Comparison of ENCODE assay signal across 29 mouse cellular contexts in the genomic region with DNA sequence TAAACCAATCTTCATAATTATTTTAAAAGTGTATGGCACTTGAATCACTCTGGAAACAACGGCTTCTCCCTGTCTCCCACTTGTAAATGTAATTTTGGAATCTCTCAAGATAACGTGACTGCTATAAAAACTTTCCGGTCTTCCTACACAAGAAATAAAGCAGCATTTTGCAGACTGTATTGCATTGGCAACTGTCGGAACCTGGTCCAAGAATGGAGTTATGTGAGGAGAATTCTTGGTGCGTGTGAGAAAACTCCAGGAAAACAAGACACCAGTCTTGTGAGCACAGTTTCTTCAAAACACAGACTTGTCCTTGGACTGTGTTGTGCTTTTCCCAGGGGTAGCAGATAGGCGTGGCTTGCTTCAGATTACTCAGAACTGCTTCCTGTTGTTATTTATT.
A peak's percentile ranks its signal among the peaks of the same experiment; 100 is the strongest.
DNase-seq lines count a peak whose midpoint lies in the region; ATAC-seq and TF ChIP-seq lines count a peak whose summit lies in the region.
"Had no signal": no experiment of that assay in that cellular context is flagged by ENCODE, and none has a peak within 500 bp of the region (broad histone marks: within the 10 kb centered on the region; RNA-seq: fewer than 3 reads in every experiment).

No protein-coding gene starts in this region.

- H3K9me3 ChIP-seq in lung, postnatal 0 days (ENCODE audit: low read length), result no peaks in the 10 kb centered on the region
- H3K9me3 ChIP-seq: embryonic facial prominence, embryonic 13.5 days; embryonic facial prominence, embryonic 15.5 days; forebrain, embryonic 10.5 days; forebrain, embryonic 12.5 days had no signal

- H3K27me3 ChIP-seq in lung, postnatal 0 days (replicated peaks; ENCODE audit: insufficient read depth, low read length), result no peaks in the 10 kb centered on the region
- H3K27me3 ChIP-seq: CH12.LX; embryonic facial prominence, embryonic 13.5 days; embryonic facial prominence, embryonic 15.5 days; forebrain, embryonic 12.5 days; Patski had no signal

- no peak for TF ChIP-seq CTCF in lung, postnatal 0 days (IDR thresholded peaks at IDR 0.05)

- peak; percentile 1 for DNase-seq in left cerebral cortex, adult 11 months (ENCODE audit: low spot score)
- DNase-seq in left cerebral cortex, adult 18-20 months (ENCODE audit: low spot score in 2 of 2), result no peak
- peak; percentile 9 to 76 for DNase-seq in left cerebral cortex, postnatal 25 days (ENCODE audit: low spot score in 2 of 2)
- DNase-seq in left cerebral cortex, postnatal 4 days, result no peak
- peak; percentile 3 to 5 for DNase-seq in right cerebral cortex, adult 2 months (ENCODE audit: low spot score in 2 of 2)
- DNase-seq in right cerebral cortex, postnatal 4 days, result no peak
- no peak for DNase-seq in lung, postnatal 0 days (ENCODE audit: low spot score)
- DNase-seq: adrenal gland, adult 8-10 months; adrenal gland, postnatal 14 days; adrenal gland, postnatal 36 days; B cell, adult 2 months; cerebellum, adult 11 months; cerebellum, adult 18-20 months; cerebellum, adult 8-10 months; cerebellum, adult 9-11 months; cerebellum, postnatal 14 days; cerebellum, postnatal 36 days; embryo, embryonic 11 days had no signal

- no peak overlapping the region for H3K4me2 ChIP-seq in lung, postnatal 0 days (replicated peaks; ENCODE audit: low read depth, low read length)
- H3K4me2 ChIP-seq: embryonic facial prominence, embryonic 13.5 days; embryonic facial prominence, embryonic 15.5 days; forebrain, embryonic 12.5 days had no signal

- no peaks in the 10 kb centered on the region for H3K36me3 ChIP-seq in lung, postnatal 0 days (ENCODE audit: insufficient read depth, low read length)
- H3K36me3 ChIP-seq: embryonic facial prominence, embryonic 13.5 days; embryonic facial prominence, embryonic 15.5 days; forebrain, embryonic 10.5 days; forebrain, embryonic 12.5 days; G1E had no signal

- WGBS in lung, postnatal 0 days, result 85% methylated on average over 6 of the region's 6 CpGs

- H3K4me3 ChIP-seq in lung, postnatal 0 days (ENCODE audit: low read depth, low read length), result no peak overlapping the region
- H3K4me3 ChIP-seq: embryonic facial prominence, embryonic 13.5 days; embryonic facial prominence, embryonic 15.5 days; erythroblast, embryonic 14.5 days; forebrain, embryonic 10.5 days; forebrain, embryonic 12.5 days had no signal

- intact Hi-C loops in left cerebral cortex, postnatal 25 days (cut with DNase I), result no loop called here
- intact Hi-C loops in left cerebral cortex, postnatal 4 days (cut with DNase I), result no loop called here

- H3K4me1 ChIP-seq in lung, postnatal 0 days (ENCODE audit: insufficient read depth, low read depth, low read length), result no peaks in the 10 kb centered on the region
- H3K4me1 ChIP-seq: embryonic facial prominence, embryonic 13.5 days; embryonic facial prominence, embryonic 15.5 days; forebrain, embryonic 10.5 days; forebrain, embryonic 12.5 days had no signal

- no peak for TF ChIP-seq EP300 in lung, postnatal 0 days (IDR thresholded peaks at IDR 0.05)

- H3K27ac ChIP-seq in lung, postnatal 0 days (ENCODE audit: low read length), result no peak overlapping the region
- H3K27ac ChIP-seq: embryonic facial prominence, embryonic 13.5 days; embryonic facial prominence, embryonic 15.5 days; forebrain, embryonic 10.5 days; forebrain, embryonic 12.5 days had no signal

- ATAC-seq in lung, postnatal 0 days, result no peak
- ATAC-seq: activated CD4-positive, CD25-positive, alpha-beta regulatory T cell, adult 4 months; CD4-positive, CD25-positive, alpha-beta regulatory T cell, adult 4 months; forebrain, embryonic 14.5 days; Patski had no signal

- no peak overlapping the region for H3K9ac ChIP-seq in lung, postnatal 0 days (replicated peaks; ENCODE audit: low read depth)
- H3K9ac ChIP-seq: embryonic facial prominence, embryonic 13.5 days; embryonic facial prominence, embryonic 15.5 days; forebrain, embryonic 12.5 days had no signal

Comparison
In these comparisons a context has a peak if more than half of its experiments do, and no peak if none do; other contexts are left out.
1. DNase-seq: peak in left cerebral cortex, adult 11 months (single experiment), left cerebral cortex, postnatal 25 days (2 of 2) and right cerebral cortex, adult 2 months (2 of 2); none in left cerebral cortex, adult 18-20 months (0 of 2), left cerebral cortex, postnatal 4 days (single experiment), right cerebral cortex, postnatal 4 days (single experiment) and lung, postnatal 0 days (single experiment).